Mouse (Mus musculus) E14TG2a.4 (cell line): ENCODE data around the gene Meig1.

Experiments
- CTCF ChIP-seq: conservative IDR thresholded peaks from 2 replicates; pipeline ENCODE4 v1.5.1; 2014; ENCODE audit warnings: low read length
- NANOG ChIP-seq: IDR thresholded peaks from 2 replicates; pipeline ENCODE4 v1.6.1; 2014; ENCODE audit warnings: borderline replicate concordance, low read length, mixed read lengths
- POU5F1 ChIP-seq: IDR thresholded peaks from 2 replicates; pipeline ENCODE4 v1.6.1; 2014; ENCODE audit warnings: low read length, borderline replicate concordance

DNA sequence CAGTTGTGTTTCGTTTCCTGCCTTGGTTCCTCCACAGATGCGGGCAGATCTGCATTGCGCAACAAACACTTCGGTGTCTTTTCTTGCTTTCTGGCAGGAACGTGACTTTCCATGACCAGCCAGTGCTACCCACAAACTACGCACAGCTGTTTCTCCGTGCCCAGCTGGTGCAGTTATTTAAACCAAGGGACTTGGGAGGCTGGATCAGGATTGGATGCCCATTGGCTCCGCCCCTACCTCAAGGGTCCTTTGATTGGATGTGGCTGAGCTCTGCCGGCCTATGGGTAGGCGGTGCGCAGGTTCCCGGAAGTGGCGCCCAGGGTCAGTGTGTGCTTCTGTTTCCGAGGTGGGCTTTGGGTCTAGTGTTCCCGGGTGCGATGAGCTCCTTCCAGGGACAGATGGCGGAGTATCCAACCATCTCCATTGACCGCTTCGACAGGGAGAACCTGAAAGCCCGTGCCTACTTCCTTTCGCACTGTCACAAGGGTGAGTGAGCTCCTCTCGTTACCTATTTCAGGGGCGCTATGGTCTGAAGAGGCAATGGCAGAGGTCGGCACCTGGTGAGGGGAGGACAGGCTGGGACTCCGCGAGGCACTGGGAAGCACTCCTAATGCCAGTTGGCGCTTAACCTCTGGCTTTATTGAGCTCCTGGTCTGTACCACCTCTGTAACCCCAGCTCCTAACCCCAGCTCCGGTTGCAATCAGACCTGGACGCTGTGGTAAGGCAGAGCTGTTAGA, 1.6 kb upstream of the Meig1 start, which contains the start of gene Dclre1c:
- TF ChIP-seq CTCF, result no peak
- TF ChIP-seq POU5F1, result no peak
- TF ChIP-seq NANOG, result no peak
